Mouse (Mus musculus): ENCODE data around the gene B3gnt2.

B3gnt2 gene

DNA sequence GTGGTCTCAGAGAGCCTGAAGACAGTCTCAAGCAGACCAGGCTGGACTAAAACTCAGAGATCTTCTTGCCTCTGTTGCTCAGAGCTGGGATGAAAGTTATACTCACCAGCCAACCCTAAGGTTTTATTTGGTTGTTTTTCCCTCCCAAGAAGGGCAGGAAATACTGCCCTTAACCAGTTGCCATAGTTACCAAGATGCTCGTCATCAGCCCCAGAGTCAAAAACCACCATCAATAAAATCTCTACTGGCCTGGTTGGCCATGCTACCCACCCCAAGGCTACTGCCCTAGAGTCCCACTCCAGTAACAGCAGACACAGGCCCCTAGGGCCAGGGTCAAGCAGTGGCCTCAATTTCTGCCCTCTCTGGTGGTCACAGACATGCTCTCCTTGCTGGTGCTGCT lies 8.3 kb downstream of the B3gnt2 start:
- in situ Hi-C loops (cut with MboI; ENCODE audit: unreplicated experiment in 2 of 2) = loop anchor here in 1 of 2 experiments (25.0 kb wide), 1 partner anchor 410 kb away; the partner anchor contains the start of gene Xpo1

GRCm38 (mm10) chr11:22851416-22851815 lies 9.3 kb downstream of the B3gnt2 start:
- in situ Hi-C loops (cut with MboI; ENCODE audit: unreplicated experiment in 2 of 2) = loop anchor here in 1 of 2 experiments (25.0 kb wide), 1 partner anchor 411 kb away; the partner anchor contains the start of gene Xpo1

- in situ Hi-C loops (cut with MboI; ENCODE audit: unreplicated experiment in 2 of 2) = loop anchor here in 1 of 2 experiments (25.0 kb wide), 1 partner anchor 412 kb away; the partner anchor contains the start of gene Xpo1
Observed at GRCm38 (mm10) chr11:22850077-22850476, 10.7 kb downstream of the B3gnt2 start.

DNA sequence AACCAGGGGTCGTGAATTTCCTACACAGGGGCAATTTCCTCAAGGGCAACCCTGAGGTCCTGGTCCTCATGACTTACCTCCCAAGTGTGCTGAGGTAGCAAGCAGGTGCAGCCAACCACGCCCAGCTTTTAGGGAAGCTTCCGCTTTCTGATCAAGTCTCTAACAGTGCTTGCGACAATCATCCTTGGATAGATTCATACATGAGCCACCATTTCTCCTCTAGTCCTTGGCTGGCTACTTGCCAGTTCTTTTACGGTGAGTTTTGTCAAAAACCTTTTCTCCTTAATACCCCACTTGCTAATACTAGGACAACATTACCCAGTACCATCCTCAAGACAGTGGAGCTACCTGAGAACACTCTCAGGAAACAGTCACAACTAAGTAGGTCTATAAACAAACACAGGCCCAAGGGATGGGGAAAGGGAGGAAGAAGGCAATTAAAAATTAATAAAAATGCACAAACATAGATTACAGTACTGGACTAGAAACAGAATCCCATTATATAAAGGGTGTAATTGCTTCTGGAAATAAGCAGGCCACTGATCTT lies 12.0 kb downstream of the B3gnt2 start:
- in situ Hi-C loops (cut with MboI; ENCODE audit: unreplicated experiment in 2 of 2) = loop anchor here in 1 of 2 experiments (25.0 kb wide), 1 partner anchor 414 kb away; the partner anchor contains the start of gene Xpo1

DNA sequence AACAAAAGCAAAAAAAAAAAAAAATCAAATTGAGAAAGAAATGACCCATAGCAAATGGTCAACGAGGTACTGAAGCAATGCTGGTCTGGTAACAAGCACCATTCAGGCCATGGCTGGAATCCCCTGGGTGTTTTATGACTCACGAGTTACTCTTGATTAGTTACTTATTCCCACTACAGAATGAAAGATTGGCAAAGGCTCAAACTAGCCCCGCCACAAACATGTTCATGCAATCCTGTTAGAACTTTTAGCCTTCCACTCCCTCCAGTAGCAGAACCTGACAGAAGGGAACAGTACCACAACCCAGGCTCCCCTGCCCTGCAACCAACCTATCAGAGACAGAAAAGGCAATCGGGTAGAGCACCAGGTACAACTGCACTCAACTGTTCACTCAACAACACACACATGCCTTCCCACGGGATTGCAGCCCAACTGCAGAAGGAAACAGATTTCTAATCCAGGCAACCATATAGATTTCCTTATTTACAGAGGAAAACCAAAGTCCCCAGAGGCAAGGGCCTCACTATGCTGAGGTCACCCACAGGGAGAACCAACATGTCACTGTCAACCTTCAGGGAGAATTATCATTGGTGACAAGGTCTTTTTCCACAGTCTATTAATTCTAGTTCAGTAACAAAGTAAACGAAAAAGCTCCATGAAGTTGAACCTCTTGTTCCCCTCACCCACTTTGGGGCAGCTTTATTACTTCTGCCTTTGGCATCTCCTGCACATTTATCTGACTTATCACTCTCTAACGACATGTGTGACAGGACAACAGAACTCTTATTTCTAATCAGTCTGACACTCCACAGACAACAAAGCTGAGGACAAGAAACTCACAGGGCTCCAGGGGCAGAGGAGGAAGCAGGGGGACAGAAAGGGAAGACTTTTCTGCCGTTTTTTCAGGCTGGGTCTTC lies 12.8 kb downstream of the B3gnt2 start:
- in situ Hi-C loops (cut with MboI; ENCODE audit: unreplicated experiment in 2 of 2) = loop anchor here in 1 of 2 experiments (25.0 kb wide), 1 partner anchor 414 kb away; the partner anchor contains the start of gene Xpo1

GRCm38 (mm10) chr11:22846960-22847731 lies 13.6 kb downstream of the B3gnt2 start:
- in situ Hi-C loops (cut with MboI; ENCODE audit: unreplicated experiment in 2 of 2) = loop anchor here in 1 of 2 experiments (25.0 kb wide), 1 partner anchor 415 kb away; the partner anchor contains the start of gene Xpo1

GRCm38 (mm10) chr11:22846093-22846835 lies 14.5 kb downstream of the B3gnt2 start:
- in situ Hi-C loops (cut with MboI; ENCODE audit: unreplicated experiment in 2 of 2) = loop anchor here in 1 of 2 experiments (25.0 kb wide), 1 partner anchor 416 kb away; the partner anchor contains the start of gene Xpo1

GRCm38 (mm10) chr11:22844754-22845718 lies 15.7 kb downstream of the B3gnt2 start:
- in situ Hi-C loops (cut with MboI; ENCODE audit: unreplicated experiment in 2 of 2) = loop anchor here in 1 of 2 experiments (25.0 kb wide), 1 partner anchor 417 kb away; the partner anchor contains the start of gene Xpo1

DNA sequence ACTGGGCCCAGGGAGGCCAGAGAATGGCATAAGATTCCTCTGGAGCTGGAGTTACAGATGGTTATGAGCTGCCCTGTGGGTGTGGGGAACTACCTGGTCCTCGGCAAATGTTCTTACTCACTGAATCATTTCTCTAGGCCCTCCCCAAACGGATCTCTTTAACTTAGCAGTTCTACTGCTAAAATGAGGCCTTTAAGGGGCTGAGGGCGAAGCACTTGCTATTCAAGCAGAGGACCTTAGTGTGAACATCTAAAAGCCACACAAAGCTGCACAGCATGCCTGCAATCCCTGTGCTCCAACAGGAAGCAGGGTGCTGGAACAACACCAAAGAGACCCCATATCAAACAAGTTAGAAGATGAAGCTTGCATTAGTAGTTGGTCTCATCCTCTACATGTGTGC lies 21.3 kb downstream of the B3gnt2 start:
- in situ Hi-C loops (cut with MboI; ENCODE audit: unreplicated experiment in 2 of 2) = loop anchor here in 1 of 2 experiments (25.0 kb wide), 1 partner anchor 423 kb away; the partner anchor contains the start of gene Xpo1

GRCm38 (mm10) chr11:22838361-22838760 lies 22.4 kb downstream of the B3gnt2 start:
- in situ Hi-C loops (cut with MboI; ENCODE audit: unreplicated experiment in 2 of 2) = loop anchor here in 1 of 2 experiments (25.0 kb wide), 1 partner anchor 424 kb away; the partner anchor contains the start of gene Xpo1

- in situ Hi-C loops (cut with MboI; ENCODE audit: unreplicated experiment in 2 of 2) = loop anchor here in 1 of 2 experiments (25.0 kb wide), 1 partner anchor 426 kb away; the partner anchor contains the start of gene Xpo1
Observed at GRCm38 (mm10) chr11:22836269-22836668, 24.5 kb downstream of the B3gnt2 start.

GRCm38 (mm10) chr11:22832600-22832999 lies 28.2 kb downstream of the B3gnt2 start:
- in situ Hi-C loops (cut with MboI; ENCODE audit: unreplicated experiment in 2 of 2) = loop anchor here in 1 of 2 experiments (25.0 kb wide), 1 partner anchor 430 kb away; the partner anchor contains the start of gene Xpo1

- in situ Hi-C loops (cut with MboI; ENCODE audit: unreplicated experiment in 2 of 2) = loop anchor here in 1 of 2 experiments (25.0 kb wide), 1 partner anchor 430 kb away; the partner anchor contains the start of gene Xpo1
Observed at GRCm38 (mm10) chr11:22831916-22832315, 28.8 kb downstream of the B3gnt2 start.

GRCm38 (mm10) chr11:22830684-22831083 lies 30.1 kb downstream of the B3gnt2 start:
- in situ Hi-C loops (cut with MboI; ENCODE audit: unreplicated experiment in 2 of 2) = loop anchor here in 1 of 2 experiments (25.0 kb wide), 1 partner anchor 432 kb away; the partner anchor contains the start of gene Xpo1

DNA sequence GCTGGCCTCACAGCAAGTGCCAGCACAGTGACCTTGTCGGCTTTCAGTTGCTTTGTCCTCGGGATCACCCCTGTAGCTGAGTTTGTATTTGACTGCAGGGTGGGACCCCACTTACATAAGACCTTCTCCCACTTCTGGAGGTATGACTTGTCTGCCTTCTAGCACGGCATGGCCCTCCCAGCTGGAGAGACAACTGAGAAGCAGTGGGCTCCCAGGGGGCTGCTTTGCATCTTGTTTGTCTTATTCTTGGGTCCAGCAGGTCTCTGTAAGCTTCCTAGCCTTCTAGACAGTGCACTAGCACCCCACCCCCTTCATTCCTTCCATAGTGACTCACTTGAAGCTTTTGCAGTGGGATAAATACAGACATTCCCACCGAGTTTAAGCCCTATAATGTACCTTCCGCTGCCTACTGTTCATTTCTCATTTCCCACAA lies 30.6 kb downstream of the B3gnt2 start:
- in situ Hi-C loops (cut with MboI; ENCODE audit: unreplicated experiment in 2 of 2) = loop anchor here in 1 of 2 experiments (25.0 kb wide), 1 partner anchor 432 kb away; the partner anchor contains the start of gene Xpo1

- in situ Hi-C loops (cut with MboI; ENCODE audit: unreplicated experiment in 2 of 2) = loop anchor here in 1 of 2 experiments (25.0 kb wide), 1 partner anchor 433 kb away; the partner anchor contains the start of gene Xpo1
Observed at GRCm38 (mm10) chr11:22828988-22829632, 31.7 kb downstream of the B3gnt2 start.

DNA sequence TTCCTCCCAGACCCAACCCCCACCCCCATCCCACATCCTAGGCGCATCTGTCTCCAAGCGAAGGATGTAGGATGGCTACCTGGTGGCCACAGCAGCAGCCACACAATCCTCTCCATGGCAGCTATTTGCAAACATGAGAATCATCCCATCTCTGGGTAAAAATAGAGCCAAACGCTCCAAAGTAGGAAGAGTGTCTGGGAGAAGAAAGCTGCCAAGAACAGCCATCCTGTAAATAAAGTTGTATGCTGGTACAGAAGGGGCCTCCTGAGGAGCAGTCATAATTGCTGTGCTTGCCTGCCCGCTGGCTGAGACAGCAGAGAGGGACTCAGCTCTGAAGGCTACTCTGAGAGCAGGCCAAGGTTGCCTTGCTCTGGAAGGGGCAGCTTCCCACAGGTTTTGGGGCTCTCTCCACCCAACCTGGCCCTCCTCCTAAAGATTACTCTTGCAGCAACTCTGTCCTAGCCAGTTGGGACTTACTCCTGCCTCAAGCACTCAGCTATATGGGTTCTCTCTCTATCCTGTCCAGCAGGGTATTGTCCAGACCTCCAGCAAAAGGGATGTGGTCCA lies 33.2 kb downstream of the B3gnt2 start:
- in situ Hi-C loops (cut with MboI; ENCODE audit: unreplicated experiment in 2 of 2) = loop anchor here in 1 of 2 experiments (25.0 kb wide), 1 partner anchor 435 kb away; the partner anchor contains the start of gene Xpo1

Measured in v-Abl transformed pro-B cells (cell line).